Mouse (Mus musculus) testis, adult 2 months (tissue): ENCODE results near the gene Rtkn.

Source experiments
- CTCF ChIP-seq: fragments of 200-500 bp; IDR thresholded peaks from 2 replicates; pipeline ENCODE4 v1.5.1; 2012; ENCODE audit warnings: low read depth, mild to moderate bottlenecking, inconsistent platforms, low read length, moderate library complexity; ENCODE audit not compliant: control insufficient read depth, insufficient read depth, insufficient replicate concordance
- POLR2A ChIP-seq: fragments of 200-500 bp; IDR thresholded peaks from 2 replicates; pipeline ENCODE4 v1.6.1; 2012; ENCODE audit warnings: low read depth, mild to moderate bottlenecking, inconsistent platforms, low read length, moderate library complexity; ENCODE audit not compliant: control insufficient read depth

DNA sequence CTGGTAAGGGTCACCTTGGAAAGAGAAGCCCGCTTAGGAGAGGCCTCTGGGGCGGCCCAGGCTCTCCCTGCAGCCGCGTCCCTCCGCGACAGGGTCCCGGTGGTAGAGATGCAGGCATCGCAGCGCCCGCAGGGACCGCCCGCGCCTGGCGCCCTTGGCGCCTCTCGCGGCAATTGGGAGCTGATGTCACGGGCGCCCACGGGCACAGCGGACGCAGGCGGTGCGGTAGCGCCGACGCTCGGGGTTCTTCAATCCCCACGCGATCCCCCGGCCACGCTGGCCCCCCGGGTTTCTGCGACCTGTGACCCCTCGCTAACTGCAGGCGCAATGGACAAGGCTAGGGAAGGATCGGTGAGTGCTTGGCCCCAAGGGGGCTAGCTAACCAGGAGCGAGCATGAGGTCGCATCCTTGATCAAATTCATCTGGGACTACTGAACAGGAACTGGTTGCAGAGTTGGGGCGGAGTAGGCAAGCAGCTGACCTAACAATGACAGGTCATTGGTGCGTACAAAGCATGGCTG lies 7.0 kb downstream of the Rtkn start:
- TF ChIP-seq POLR2A (no peak), CTCF (no peak)
